Mouse (Mus musculus) bone marrow, adult 2 months (tissue): ENCODE measurements around the gene Ccdc154. TPM values are rescaled to one million over a fixed set of nuclear protein-coding genes. Genes with fewer than 3 reads are reported as not detected.

Experiments
- H3K27ac ChIP-seq: fragments of 200-500 bp; 2 replicates; pipeline ENCODE4 v1.5.1; 2012; ENCODE audit warnings: low read depth, mild to moderate bottlenecking, control low read depth, inconsistent platforms, low read length; ENCODE audit not compliant: control insufficient read depth, poor library complexity, insufficient read depth
- H3K4me1 ChIP-seq: fragments of 200-500 bp; 2 replicates; pipeline ENCODE4 v1.6.1; 2011; ENCODE audit warnings: low read length; ENCODE audit not compliant: control insufficient read depth, insufficient read depth
- H3K4me3 ChIP-seq: fragments of 200-500 bp; replicated peaks from 2 replicates; pipeline ENCODE3; 2011; ENCODE audit warnings: mild to moderate bottlenecking, low read depth, low read length, control low read depth; ENCODE audit not compliant: control insufficient read depth
- CTCF ChIP-seq: fragments of 200-500 bp; IDR thresholded peaks from 2 replicates; pipeline ENCODE4 v1.5.1; 2011; ENCODE audit warnings: low read length, control low read depth; ENCODE audit not compliant: control insufficient read depth, insufficient read depth
- POLR2A ChIP-seq: fragments of 200-500 bp; IDR thresholded peaks from 2 replicates; pipeline ENCODE4 v1.6.1; 2011; ENCODE audit warnings: low read depth, mild to moderate bottlenecking, control low read depth, low read length, borderline replicate concordance; ENCODE audit not compliant: control insufficient read depth
- WGBS: fragments of 180-500 bp; shearing (Covaris S2); methylation state at CpG from one replicate; pipeline ENCODE4 v1.1.7; 2018; 5-methylcytosine and 5-hydroxymethylcytosine counted together
- polyA plus RNA-seq: library from polyadenylated mRNA; stranded (reverse); fragments of >200 nt; gene quantifications from 2 replicates; pipeline ENCODE4 v1.2.4, GENCODE M21; 2011; ENCODE audit warnings: low replicate concordance; ENCODE audit not compliant: missing spikeins, insufficient read depth, insufficient read length

Gene Ccdc154
- polyA plus RNA-seq, 1 experiment = not detected

- TF ChIP-seq POLR2A = no peak
- no peak for TF ChIP-seq CTCF
- Histone ChIP-seq H3K4me3 (no peak overlapping the region), H3K27ac (no peak overlapping the region), H3K4me1 (no peaks in the 10 kb centered on the region)
- 58% methylated on average over 6 of the region's 6 CpGs for WGBS
These were observed 3.9 kb downstream of the Ccdc154 start for GRCm38 (mm10) chr17:25165970-25166671.

GRCm38 (mm10) chr17:25169706-25170105, 7.4 kb downstream of the Ccdc154 start:
- no peak overlapping the region for H3K4me3 ChIP-seq
- TF ChIP-seq CTCF (no peak), POLR2A (no peak)
- H3K4me1 ChIP-seq = no peaks in the 10 kb centered on the region
- no peak overlapping the region for H3K27ac ChIP-seq
- WGBS = 86% methylated on average over 2 of the region's 2 CpGs

GRCm38 (mm10) chr17:25172558-25172957, 10.3 kb downstream of the Ccdc154 start:
- Histone ChIP-seq H3K27ac (no peak overlapping the region), H3K4me1 (no peaks in the 10 kb centered on the region), H3K4me3 (no peak overlapping the region)
- WGBS = 69% methylated on average over 3 of the region's 3 CpGs
- TF ChIP-seq POLR2A (no peak), CTCF (no peak)

- Histone ChIP-seq H3K27ac (no peak within 1 kb of the TSS), H3K4me3 (no peak within 1 kb of the TSS), H3K4me1 (no peaks in the 10 kb centered on the region)
- 65% methylated on average over 9 of the region's 9 CpGs for WGBS
- TF ChIP-seq POLR2A (no peak), CTCF (no peak)
These were observed 13.2 kb downstream of the Ccdc154 start, which contains the start of gene Gm38655 for GRCm38 (mm10) chr17:25175411-25175810. TSS of gene Gm38655 (minus strand) at chr17:25175471.

GRCm38 (mm10) chr17:25183232-25183631, 21.0 kb downstream of the Ccdc154 start:
- H3K27ac ChIP-seq = no peak overlapping the region
- no peak overlapping the region for H3K4me3 ChIP-seq
- peak; percentile 26; the same call in 1 of the 2 replicates for TF ChIP-seq CTCF
- TF ChIP-seq POLR2A = no peak
- H3K4me1 ChIP-seq = peaks cover 3% of the 10 kb centered on the region

- WGBS = under 1% methylated on average over 50 of the region's 50 CpGs
- Histone ChIP-seq H3K4me1 (peaks cover 3% of the 10 kb centered on the region), H3K27ac (peak within 1 kb of the TSS; percentile 88), H3K4me3 (peak within 1 kb of the TSS; percentile 75)
- no peak for TF ChIP-seq CTCF
- peak; percentile 79; the same call in 1 of the 2 replicates for TF ChIP-seq POLR2A
These were observed 21.9 kb downstream of the Ccdc154 start, which contains the start of gene BC003965 for GRCm38 (mm10) chr17:25184129-25184691. TSS of gene BC003965 (plus strand) at chr17:25184554.

- no peak overlapping the region for H3K27ac ChIP-seq
- no peak for TF ChIP-seq POLR2A
- no peak for TF ChIP-seq CTCF
- peaks cover 3% of the 10 kb centered on the region for H3K4me1 ChIP-seq
- 7% methylated on average over 17 of the region's 17 CpGs for WGBS
- H3K4me3 ChIP-seq = peak overlapping the region; percentile 75
These were observed 22.7 kb downstream of the Ccdc154 start for GRCm38 (mm10) chr17:25184961-25185360.

GRCm38 (mm10) chr17:25187784-25188149, 25.5 kb downstream of the Ccdc154 start:
- Histone ChIP-seq H3K4me3 (peak overlapping the region; percentile 80), H3K4me1 (peaks cover 3% of the 10 kb centered on the region), H3K27ac (no peak overlapping the region)
- WGBS = 20% methylated on average over 11 of the region's 11 CpGs
- no peak for TF ChIP-seq POLR2A
- TF ChIP-seq CTCF = no peak
